Mouse (Mus musculus): ENCODE measurements around the gene Prr15l. TPM values are rescaled to one million over a fixed set of nuclear protein-coding genes. Genes with fewer than 3 reads are reported as not detected.

Prr15l gene
- polyA plus RNA-seq, 1 experiment from 2014 or later: 0.97 TPM

DNA sequence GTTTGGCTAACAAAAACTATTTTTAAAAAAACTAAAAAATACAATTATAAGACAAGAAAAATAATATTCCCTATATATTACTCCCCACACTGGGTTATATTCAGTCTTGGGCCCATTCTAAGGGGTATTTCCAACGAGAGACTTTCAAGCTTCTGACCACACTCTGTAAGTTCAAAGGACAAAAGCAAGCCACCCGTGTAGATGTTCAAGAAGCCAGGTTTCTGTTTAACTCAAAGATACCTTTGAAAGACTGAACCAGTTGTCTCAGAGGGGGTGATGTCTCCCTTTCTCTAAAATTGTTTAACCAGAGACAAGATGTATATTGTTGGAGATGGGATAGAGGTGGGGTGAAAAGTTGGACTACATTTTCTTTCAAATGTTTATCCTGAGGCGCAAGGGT is 38.3 kb downstream of the Prr15l start:
- no peak overlapping the region for H3K4me2 ChIP-seq (ENCODE audit: low read depth, severe bottlenecking)
- ATAC-seq (ENCODE audit: insufficient number of reproducible peaks, low FRiP score, low TSS enrichment, low read depth): no peak
- no peaks in the 10 kb centered on the region for H3K9me3 ChIP-seq (ENCODE audit: control insufficient read depth, low read length)
- H3K36me3 ChIP-seq (ENCODE audit: control insufficient read depth, insufficient read depth, low read length): peaks cover 2% of the 10 kb centered on the region; the same call in 1 of the 2 replicates
- no peak overlapping the region for H3K27ac ChIP-seq (replicated peaks; ENCODE audit: low read depth, low read length)
- DNase-seq (ENCODE audit: low spot score): no peak
- no peaks in the 10 kb centered on the region for H3K4me1 ChIP-seq (ENCODE audit: control insufficient read depth, insufficient read depth, low read length)
- 93% methylated on average over 3 of the region's 3 CpGs for WGBS
- no peak overlapping the region for H3K4me3 ChIP-seq (ENCODE audit: low read depth, low read length)
- H3K27me3 ChIP-seq (ENCODE audit: control insufficient read depth, insufficient read depth, low read length): no peaks in the 10 kb centered on the region
- H3K9ac ChIP-seq (ENCODE audit: low read length): no peak overlapping the region

DNA sequence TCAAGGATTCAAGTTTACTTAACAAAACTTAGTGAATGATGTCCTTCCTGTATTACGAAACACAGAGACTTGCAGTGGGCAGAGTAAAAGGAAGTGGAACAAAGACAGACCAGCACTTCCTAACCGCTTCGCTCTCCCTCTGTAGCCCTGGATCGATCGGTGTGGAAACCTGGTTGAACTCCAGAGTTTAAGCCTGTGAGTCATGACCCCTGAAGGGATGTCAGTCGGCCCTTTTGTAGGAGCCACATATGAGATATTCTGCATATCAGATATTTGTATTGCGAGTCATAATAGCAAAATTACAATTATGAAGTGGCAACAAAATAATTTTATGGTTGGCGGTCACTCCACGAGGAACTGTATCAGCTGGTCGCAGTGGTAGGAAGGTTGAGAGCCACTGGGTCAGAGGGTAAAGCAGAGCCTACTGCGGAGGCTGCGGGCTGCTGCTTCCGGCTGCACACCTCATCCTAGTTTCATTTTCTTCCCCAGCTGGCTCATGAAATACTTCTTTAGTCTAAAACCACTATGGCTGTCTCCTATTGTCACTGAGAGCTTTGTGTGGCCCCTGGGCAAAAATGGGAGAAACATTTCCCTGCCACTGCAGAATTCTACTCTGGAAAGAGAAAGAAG is 39.1 kb downstream of the Prr15l start:
- ATAC-seq (ENCODE audit: insufficient number of reproducible peaks, low FRiP score, low TSS enrichment, low read depth): no peak
- Histone ChIP-seq H3K4me2 (ENCODE audit: low read depth, severe bottlenecking) (no peak overlapping the region), H3K9me3 (ENCODE audit: control insufficient read depth, low read length) (no peaks in the 10 kb centered on the region), H3K4me1 (ENCODE audit: control insufficient read depth, insufficient read depth, low read length) (no peaks in the 10 kb centered on the region), H3K36me3 (ENCODE audit: control insufficient read depth, insufficient read depth, low read length) (peaks cover 2% of the 10 kb centered on the region; the same call in 1 of the 2 replicates), H3K9ac (ENCODE audit: low read length) (no peak overlapping the region), H3K4me3 (ENCODE audit: low read depth, low read length) (no peak overlapping the region), H3K27ac (replicated peaks; ENCODE audit: low read depth, low read length) (no peak overlapping the region), H3K27me3 (ENCODE audit: control insufficient read depth, insufficient read depth, low read length) (no peaks in the 10 kb centered on the region)
- WGBS: 92% methylated on average over 13 of the region's 13 CpGs
- DNase-seq (ENCODE audit: low spot score): no peak

DNA sequence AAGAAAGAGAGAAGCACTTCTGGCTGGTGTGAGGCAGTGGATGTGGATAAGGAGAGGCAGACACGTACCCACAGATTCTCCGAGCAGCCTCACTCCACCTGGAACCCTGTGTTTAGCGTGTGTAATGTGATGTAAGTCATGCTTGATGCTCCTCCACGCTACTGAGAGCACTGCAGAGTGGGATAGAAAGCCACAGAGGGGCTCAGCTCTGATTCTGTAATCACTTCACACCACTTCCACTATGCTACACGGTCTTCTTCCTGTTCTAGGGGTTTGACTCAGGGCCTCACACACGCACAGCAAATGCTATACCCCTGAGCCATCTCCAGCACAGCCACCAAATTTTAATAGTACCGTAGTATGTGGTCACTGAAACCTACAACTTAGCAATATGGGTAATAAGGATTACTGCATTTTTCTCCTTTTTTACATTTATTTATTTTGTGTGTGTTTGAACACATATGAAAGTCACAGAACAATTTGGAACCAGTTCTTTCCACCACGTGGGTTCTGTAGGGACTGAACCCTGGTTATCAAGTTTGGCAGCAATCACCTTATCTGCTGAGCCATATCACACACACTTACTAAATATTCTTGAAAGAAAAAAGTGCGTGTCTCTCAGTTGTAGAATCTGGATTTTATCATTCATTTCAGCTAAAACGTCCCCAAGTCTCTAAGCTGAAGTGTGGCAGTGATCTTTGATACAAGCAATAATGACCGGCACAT is 39.8 kb downstream of the Prr15l start:
- WGBS: 86% methylated on average over 11 of the region's 11 CpGs
- H3K9me3 ChIP-seq (ENCODE audit: control insufficient read depth, low read length): no peaks in the 10 kb centered on the region
- H3K27ac ChIP-seq (replicated peaks; ENCODE audit: low read depth, low read length): no peak overlapping the region
- no peaks in the 10 kb centered on the region for H3K27me3 ChIP-seq (ENCODE audit: control insufficient read depth, insufficient read depth, low read length)
- no peak overlapping the region for H3K4me2 ChIP-seq (ENCODE audit: low read depth, severe bottlenecking)
- H3K4me1 ChIP-seq (ENCODE audit: control insufficient read depth, insufficient read depth, low read length): no peaks in the 10 kb centered on the region
- no peak for DNase-seq (ENCODE audit: low spot score)
- H3K9ac ChIP-seq (ENCODE audit: low read length): no peak overlapping the region
- peaks cover 2% of the 10 kb centered on the region; the same call in 1 of the 2 replicates for H3K36me3 ChIP-seq (ENCODE audit: control insufficient read depth, insufficient read depth, low read length)
- no peak for ATAC-seq (ENCODE audit: insufficient number of reproducible peaks, low FRiP score, low TSS enrichment, low read depth)
- no peak overlapping the region for H3K4me3 ChIP-seq (ENCODE audit: low read depth, low read length)

DNA sequence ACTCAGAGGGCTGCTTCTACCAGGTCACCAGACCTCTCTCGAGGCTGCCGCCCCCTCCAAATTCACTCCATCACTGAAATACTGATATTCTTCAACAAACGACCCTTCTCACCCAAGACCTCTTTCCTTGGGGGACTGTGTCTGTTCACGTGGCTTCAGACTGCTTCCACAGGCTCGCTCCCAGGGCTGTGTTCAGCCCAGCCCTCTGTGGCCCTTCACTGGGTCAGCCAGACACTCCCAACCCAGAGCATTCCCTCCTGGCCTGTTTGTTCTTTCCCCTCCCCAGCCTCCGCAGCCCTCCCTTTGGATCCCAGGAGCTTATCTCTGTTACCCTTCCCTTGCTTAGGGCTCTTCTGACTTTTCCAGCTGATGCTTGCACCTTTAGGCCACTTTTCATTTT is 40.6 kb downstream of the Prr15l start:
- Histone ChIP-seq H3K36me3 (ENCODE audit: control insufficient read depth, insufficient read depth, low read length) (0 out of 2 replicates have a peak, but pooled peaks cover 2% of the 10 kb centered on the region), H3K4me2 (ENCODE audit: low read depth, severe bottlenecking) (no peak overlapping the region), H3K27ac (replicated peaks; ENCODE audit: low read depth, low read length) (no peak overlapping the region), H3K27me3 (ENCODE audit: control insufficient read depth, insufficient read depth, low read length) (no peaks in the 10 kb centered on the region), H3K4me1 (ENCODE audit: control insufficient read depth, insufficient read depth, low read length) (no peaks in the 10 kb centered on the region), H3K9me3 (ENCODE audit: control insufficient read depth, low read length) (no peaks in the 10 kb centered on the region), H3K4me3 (ENCODE audit: low read depth, low read length) (no peak overlapping the region), H3K9ac (ENCODE audit: low read length) (no peak overlapping the region)
- DNase-seq (ENCODE audit: low spot score): no peak
- ATAC-seq (ENCODE audit: insufficient number of reproducible peaks, low FRiP score, low TSS enrichment, low read depth): no peak
- WGBS: 67% methylated on average over 6 of the region's 6 CpGs

DNA sequence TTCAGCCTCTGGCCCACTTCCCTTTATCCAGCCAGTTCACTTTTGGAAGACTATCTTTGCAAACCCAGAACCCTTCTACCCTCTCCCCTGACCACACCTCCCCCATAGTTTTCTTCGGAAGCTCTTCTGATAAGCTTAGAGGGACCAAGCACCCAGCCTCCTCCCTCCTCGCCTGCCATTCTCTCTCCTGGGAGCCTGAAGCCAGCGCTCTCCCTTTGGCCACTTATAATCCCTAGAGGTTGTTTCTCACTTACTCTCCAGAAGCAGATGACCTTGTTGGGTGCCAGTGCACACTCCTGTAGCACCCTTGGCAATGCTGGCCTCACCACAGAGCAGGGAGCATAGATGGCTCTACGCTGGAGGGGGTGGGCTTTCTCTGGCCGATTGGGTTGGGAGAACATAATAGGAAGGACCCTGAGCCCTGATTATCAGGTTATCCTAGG is 41.4 kb downstream of the Prr15l start:
- Histone ChIP-seq H3K27ac (replicated peaks; ENCODE audit: low read depth, low read length) (no peak overlapping the region), H3K4me3 (ENCODE audit: low read depth, low read length) (no peak overlapping the region), H3K36me3 (ENCODE audit: control insufficient read depth, insufficient read depth, low read length) (0 out of 2 replicates have a peak, but pooled peaks cover 2% of the 10 kb centered on the region), H3K9me3 (ENCODE audit: control insufficient read depth, low read length) (no peaks in the 10 kb centered on the region), H3K4me2 (ENCODE audit: low read depth, severe bottlenecking) (no peak overlapping the region), H3K4me1 (ENCODE audit: control insufficient read depth, insufficient read depth, low read length) (no peaks in the 10 kb centered on the region), H3K27me3 (ENCODE audit: control insufficient read depth, insufficient read depth, low read length) (no peaks in the 10 kb centered on the region), H3K9ac (ENCODE audit: low read length) (no peak overlapping the region)
- ATAC-seq (ENCODE audit: insufficient number of reproducible peaks, low FRiP score, low TSS enrichment, low read depth) (no peak), DNase-seq (ENCODE audit: low spot score) (no peak)
- 78% methylated on average over 5 of the region's 5 CpGs for WGBS

DNA sequence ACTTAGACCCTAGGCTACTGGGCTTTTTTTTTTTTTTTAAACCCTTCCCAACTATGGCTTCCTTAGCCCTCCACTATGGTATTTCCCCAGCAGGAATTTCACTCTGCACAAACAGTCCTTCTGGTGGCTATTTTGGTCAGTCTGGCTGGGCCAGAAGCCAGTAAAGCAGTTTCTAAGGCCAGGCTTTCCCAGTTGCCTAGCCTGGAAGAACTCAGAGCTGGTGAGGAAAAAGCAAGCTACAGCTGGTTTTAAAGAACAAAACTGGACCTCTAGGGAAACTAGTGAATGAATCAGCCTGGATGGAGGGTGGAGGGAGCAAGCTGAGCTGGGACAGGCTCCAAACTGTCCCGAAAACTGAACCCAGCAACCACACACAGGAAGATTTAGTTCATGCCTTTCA is 41.8 kb downstream of the Prr15l start:
- Histone ChIP-seq H3K27me3 (ENCODE audit: control insufficient read depth, insufficient read depth, low read length) (no peaks in the 10 kb centered on the region), H3K4me1 (ENCODE audit: control insufficient read depth, insufficient read depth, low read length) (no peaks in the 10 kb centered on the region), H3K9ac (ENCODE audit: low read length) (no peak overlapping the region), H3K36me3 (ENCODE audit: control insufficient read depth, insufficient read depth, low read length) (no peaks in the 10 kb centered on the region), H3K27ac (replicated peaks; ENCODE audit: low read depth, low read length) (no peak overlapping the region), H3K4me2 (ENCODE audit: low read depth, severe bottlenecking) (no peak overlapping the region), H3K9me3 (ENCODE audit: control insufficient read depth, low read length) (no peaks in the 10 kb centered on the region), H3K4me3 (ENCODE audit: low read depth, low read length) (no peak overlapping the region)
- DNase-seq (ENCODE audit: low spot score) (no peak), ATAC-seq (ENCODE audit: insufficient number of reproducible peaks, low FRiP score, low TSS enrichment, low read depth) (no peak)
- WGBS: 74% methylated on average over 1 of the region's 1 CpGs

DNA sequence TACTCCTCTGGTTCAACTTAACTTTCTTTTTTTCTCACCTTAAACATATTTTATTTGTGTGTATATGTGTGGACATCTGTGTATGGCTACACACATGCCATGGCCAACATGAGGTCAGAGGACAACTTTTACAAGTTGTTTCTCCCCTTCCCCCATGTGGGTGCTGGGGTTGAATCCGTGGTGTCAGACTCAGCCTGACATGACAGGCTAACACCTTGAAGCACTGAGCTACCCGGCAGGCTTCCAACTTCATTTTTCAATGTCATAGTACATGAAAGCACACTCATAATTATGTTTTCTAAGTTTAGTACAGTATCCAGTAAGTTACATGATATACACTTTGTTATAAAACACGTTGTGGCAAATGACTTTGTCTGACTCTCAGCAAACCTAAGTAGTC is 42.4 kb downstream of the Prr15l start:
- no peak for DNase-seq (ENCODE audit: low spot score)
- H3K9me3 ChIP-seq (ENCODE audit: control insufficient read depth, low read length): no peaks in the 10 kb centered on the region
- H3K4me2 ChIP-seq (ENCODE audit: low read depth, severe bottlenecking): no peak overlapping the region
- no peaks in the 10 kb centered on the region for H3K27me3 ChIP-seq (ENCODE audit: control insufficient read depth, insufficient read depth, low read length)
- no peak for ATAC-seq (ENCODE audit: insufficient number of reproducible peaks, low FRiP score, low TSS enrichment, low read depth)
- no peaks in the 10 kb centered on the region for H3K36me3 ChIP-seq (ENCODE audit: control insufficient read depth, insufficient read depth, low read length)
- no peak overlapping the region for H3K9ac ChIP-seq (ENCODE audit: low read length)
- no peaks in the 10 kb centered on the region for H3K4me1 ChIP-seq (ENCODE audit: control insufficient read depth, insufficient read depth, low read length)
- no peak overlapping the region for H3K4me3 ChIP-seq (ENCODE audit: low read depth, low read length)
- no peak overlapping the region for H3K27ac ChIP-seq (replicated peaks; ENCODE audit: low read depth, low read length)
- 68% methylated on average over 3 of the region's 3 CpGs for WGBS

DNA sequence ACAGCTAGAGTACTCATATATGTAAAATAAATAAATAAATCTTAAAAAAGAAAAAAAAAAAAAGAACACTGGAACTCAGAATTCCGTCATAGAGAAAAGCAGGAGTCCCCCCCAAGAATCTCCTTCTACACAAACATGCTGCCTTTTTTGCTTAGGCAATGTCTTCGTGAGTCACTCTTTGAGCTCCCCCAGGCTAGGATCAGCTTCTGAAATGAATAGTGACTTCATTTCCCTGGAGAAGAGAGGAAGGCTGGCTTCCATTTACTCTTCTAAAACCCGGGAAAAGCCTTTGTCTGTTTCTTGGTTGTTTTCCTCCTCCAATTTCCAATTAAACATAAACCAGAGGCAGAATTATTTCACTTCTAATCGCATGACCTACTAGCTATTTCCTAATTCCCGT is 45.0 kb downstream of the Prr15l start:
- peaks cover 7% of the 10 kb centered on the region; the same call in 1 of the 2 replicates for H3K4me1 ChIP-seq (ENCODE audit: control insufficient read depth, insufficient read depth, low read length)
- DNase-seq (ENCODE audit: low spot score) (no peak), ATAC-seq (ENCODE audit: insufficient number of reproducible peaks, low FRiP score, low TSS enrichment, low read depth) (no peak)
- H3K4me2 ChIP-seq (ENCODE audit: low read depth, severe bottlenecking): no peak overlapping the region
- no peak overlapping the region for H3K9ac ChIP-seq (ENCODE audit: low read length)
- H3K4me3 ChIP-seq (ENCODE audit: low read depth, low read length): no peak overlapping the region
- no peaks in the 10 kb centered on the region for H3K27me3 ChIP-seq (ENCODE audit: control insufficient read depth, insufficient read depth, low read length)
- no peaks in the 10 kb centered on the region for H3K36me3 ChIP-seq (ENCODE audit: control insufficient read depth, insufficient read depth, low read length)
- H3K9me3 ChIP-seq (ENCODE audit: control insufficient read depth, low read length): no peaks in the 10 kb centered on the region
- WGBS: 90% methylated on average over 5 of the region's 5 CpGs
- H3K27ac ChIP-seq (replicated peaks; ENCODE audit: low read depth, low read length): no peak overlapping the region
